Comparison of ENCODE assay signal across 8 mouse cellular contexts in the genomic region with DNA sequence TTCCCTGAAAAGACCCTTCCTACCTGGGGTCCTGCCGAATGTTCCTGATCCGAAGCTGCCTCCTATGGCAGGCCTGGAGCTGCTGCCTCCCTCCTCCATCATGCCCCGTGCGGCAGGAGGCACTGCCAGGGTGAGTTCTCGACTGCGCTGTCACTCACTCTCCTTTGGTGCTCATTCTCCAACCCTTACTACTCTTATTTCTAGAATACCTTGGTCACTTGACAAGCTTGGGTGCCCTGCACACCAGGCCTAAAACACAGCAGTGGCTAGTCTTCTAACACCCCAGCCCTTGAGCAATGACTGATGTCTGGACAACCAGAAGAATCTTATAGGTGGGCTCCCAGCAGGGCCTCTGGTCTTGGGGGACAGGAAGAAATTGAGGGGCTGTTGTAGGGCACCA. TPM values are rescaled to one million over a fixed set of nuclear protein-coding genes. Genes with fewer than 3 reads are reported as not detected.
DNase-seq lines count a peak whose midpoint lies in the region; ATAC-seq lines count a peak whose summit lies in the region.
"Not testable (repeated sequence)": the region's sequence is repeated elsewhere in the genome, so short reads cannot be mapped to it uniquely, and the experiment has no call there.

No protein-coding gene starts in this region.

- H3K4me2 ChIP-seq in forebrain, embryonic 13.5 days; intestine, embryonic 14.5 days (ENCODE audit: low read length); limb, embryonic 15.5 days; lung, embryonic 15.5 days; midbrain, embryonic 13.5 days (replicated peaks); stomach, embryonic 14.5 days (replicated peaks; ENCODE audit: low read depth, low read length): not testable (repeated sequence)

- not testable (repeated sequence) for H3K9me3 ChIP-seq in forebrain, embryonic 13.5 days (replicated peaks); intestine, embryonic 14.5 days (ENCODE audit: control insufficient read depth, low read length); limb, embryonic 15.5 days; lung, embryonic 15.5 days; midbrain, embryonic 13.5 days; stomach, embryonic 14.5 days (ENCODE audit: control insufficient read depth, low read depth, low read length)

- 95% methylated on average over 6 of the region's 6 CpGs for WGBS in forebrain, embryonic 13.5 days
- WGBS in intestine, embryonic 14.5 days, result 97% methylated on average over 6 of the region's 6 CpGs
- 96% methylated on average over 6 of the region's 6 CpGs for WGBS in limb, embryonic 15.5 days
- 94% methylated on average over 6 of the region's 6 CpGs for WGBS in lung, embryonic 15.5 days
- 96% methylated on average over 6 of the region's 6 CpGs for WGBS in midbrain, embryonic 13.5 days
- 92% methylated on average over 6 of the region's 6 CpGs for WGBS in stomach, embryonic 14.5 days

- not testable (repeated sequence) for H3K4me3 ChIP-seq in forebrain, embryonic 13.5 days; intestine, embryonic 14.5 days (ENCODE audit: low read depth, low read length); limb, embryonic 15.5 days; lung, embryonic 15.5 days; midbrain, embryonic 13.5 days (replicated peaks); stomach, embryonic 14.5 days (ENCODE audit: low read depth, low read length)

- not testable (repeated sequence) for H3K27me3 ChIP-seq in forebrain, embryonic 13.5 days; intestine, embryonic 14.5 days (replicated peaks; ENCODE audit: control insufficient read depth, insufficient read depth, low read length); limb, embryonic 15.5 days; lung, embryonic 15.5 days; midbrain, embryonic 13.5 days; stomach, embryonic 14.5 days (ENCODE audit: control insufficient read depth, insufficient read depth, low read length)

- peak; percentile 34 for ATAC-seq in CD4-positive, CD25-positive, alpha-beta regulatory T cell, adult 4 months
- ATAC-seq in forebrain, embryonic 13.5 days, result 0 out of 2 replicates have a peak, but pooled peaks have one; percentile 27
- peak; percentile 43 to 65 for ATAC-seq in hematopoietic stem cell, adult 5-6 weeks (replicated peaks in 1 of 2; ENCODE audit: insufficient read depth in 1 of 2, low FRiP score in 2 of 2, low TSS enrichment in 1 of 2, low read depth in 1 of 2, poor library complexity in 2 of 2, severe bottlenecking in 2 of 2)
- 0 out of 2 replicates have a peak, but pooled peaks have one; percentile 6 for ATAC-seq in intestine, embryonic 14.5 days (replicated peaks; ENCODE audit: low FRiP score, low TSS enrichment, low read depth)
- ATAC-seq in limb, embryonic 15.5 days (ENCODE audit: insufficient number of reproducible peaks, low FRiP score, low TSS enrichment, low read depth), result 0 out of 2 replicates have a peak, but pooled peaks have one; percentile 44
- peak; percentile 48; the same call in 1 of the 2 replicates for ATAC-seq in lung, embryonic 15.5 days (ENCODE audit: borderline replicate concordance, extremely low read depth, low FRiP score, low TSS enrichment)
- peak; percentile 56; the same call in 1 of the 2 replicates for ATAC-seq in midbrain, embryonic 13.5 days
- ATAC-seq in stomach, embryonic 14.5 days (ENCODE audit: insufficient number of reproducible peaks, insufficient read depth, low FRiP score, low read depth), result peak; percentile 61; the same call in 1 of the 2 replicates

- peaks cover 25% of the 10 kb centered on the region for H3K36me3 ChIP-seq in forebrain, embryonic 13.5 days (ENCODE audit: poor library complexity, severe bottlenecking)
- peaks cover 14% of the 10 kb centered on the region for H3K36me3 ChIP-seq in intestine, embryonic 14.5 days (ENCODE audit: control insufficient read depth, insufficient read depth, low read length)
- peaks cover 25% of the 10 kb centered on the region; the same call in 1 of the 2 replicates for H3K36me3 ChIP-seq in limb, embryonic 15.5 days
- H3K36me3 ChIP-seq in lung, embryonic 15.5 days; stomach, embryonic 14.5 days (ENCODE audit: control insufficient read depth, insufficient read depth, low read length): not testable (repeated sequence)
- peaks cover 37% of the 10 kb centered on the region for H3K36me3 ChIP-seq in midbrain, embryonic 13.5 days

- H3K27ac ChIP-seq in forebrain, embryonic 13.5 days; intestine, embryonic 14.5 days (ENCODE audit: low read depth); limb, embryonic 15.5 days; lung, embryonic 15.5 days; midbrain, embryonic 13.5 days; stomach, embryonic 14.5 days (ENCODE audit: low read length): not testable (repeated sequence)

- not testable (repeated sequence) for H3K9ac ChIP-seq in forebrain, embryonic 13.5 days; intestine, embryonic 14.5 days (ENCODE audit: low read length); limb, embryonic 15.5 days; lung, embryonic 15.5 days; midbrain, embryonic 13.5 days (replicated peaks); stomach, embryonic 14.5 days (replicated peaks; ENCODE audit: low read depth, low read length)

- DNase-seq in intestine, embryonic 14.5 days (ENCODE audit: low spot score), result not testable (repeated sequence)

- not testable (repeated sequence) for H3K4me1 ChIP-seq in forebrain, embryonic 13.5 days; intestine, embryonic 14.5 days (replicated peaks; ENCODE audit: control insufficient read depth, insufficient read depth, low read length); limb, embryonic 15.5 days; lung, embryonic 15.5 days; midbrain, embryonic 13.5 days (replicated peaks); stomach, embryonic 14.5 days (ENCODE audit: control insufficient read depth, insufficient read depth, low read length)

RNA-seq across cellular contexts. Expression of gene Pisd, which starts 51.6 kb away (rescaled TPM):
- 100 to 1,000 TPM in 1 of 2 experiments, 10 to 100 TPM in 1; 94.9 to 125 TPM for polyA plus RNA-seq in CD4-positive, CD25-positive, alpha-beta regulatory T cell, adult 4 months (2017; shearing (Covaris generic))
- 76.6 and 85.5 TPM in 2 replicates for polyA plus RNA-seq in forebrain, embryonic 13.5 days (2015; fragmentation: Nextera tagmentation; extraction: Ambion mirVana)
- total RNA-seq in hematopoietic stem cell, adult 5-6 weeks (2017), result 19.7 and 35.3 TPM in 2 replicates
- 93.8 and 96.4 TPM in 2 replicates for polyA plus RNA-seq in intestine, embryonic 14.5 days (2014; fragmentation: Nextera tagmentation; extraction: Ambion mirVana)
- polyA plus RNA-seq in limb, embryonic 15.5 days (2015; fragmentation: Nextera tagmentation; extraction: Ambion mirVana), result 56.9 and 57.6 TPM in 2 replicates
- polyA plus RNA-seq in lung, embryonic 15.5 days (2015; fragmentation: Nextera tagmentation; extraction: Ambion mirVana), result 63.5 and 65.4 TPM in 2 replicates
- polyA plus RNA-seq in midbrain, embryonic 13.5 days (2015; fragmentation: Nextera tagmentation; extraction: Ambion mirVana), result 98.1 and 106 TPM in 2 replicates
- polyA plus RNA-seq in stomach, embryonic 14.5 days (2014; fragmentation: Nextera tagmentation; extraction: Ambion mirVana), result 78.7 and 81.7 TPM in 2 replicates

Comparison
In these comparisons a context has a peak if more than half of its experiments do, and no peak if none do; other contexts are left out.
1. ATAC-seq: peak in every context shown above with its lines; median percentile 61 in stomach, embryonic 14.5 days; 56 in midbrain, embryonic 13.5 days; 54 in hematopoietic stem cell, adult 5-6 weeks; 48 in lung, embryonic 15.5 days; 44 in limb, embryonic 15.5 days; 34 in CD4-positive, CD25-positive, alpha-beta regulatory T cell, adult 4 months; 27 in forebrain, embryonic 13.5 days; 6 in intestine, embryonic 14.5 days.